Mouse (Mus musculus) brain, adult 2 months (tissue): ENCODE measurements around the gene Amer2.

Experiments
- DNase-seq: peaks from one replicate; pipeline ENCODE4 v3.0.0; 2011; ENCODE audit warnings: low read depth, low spot score

Gene Amer2

DNA sequence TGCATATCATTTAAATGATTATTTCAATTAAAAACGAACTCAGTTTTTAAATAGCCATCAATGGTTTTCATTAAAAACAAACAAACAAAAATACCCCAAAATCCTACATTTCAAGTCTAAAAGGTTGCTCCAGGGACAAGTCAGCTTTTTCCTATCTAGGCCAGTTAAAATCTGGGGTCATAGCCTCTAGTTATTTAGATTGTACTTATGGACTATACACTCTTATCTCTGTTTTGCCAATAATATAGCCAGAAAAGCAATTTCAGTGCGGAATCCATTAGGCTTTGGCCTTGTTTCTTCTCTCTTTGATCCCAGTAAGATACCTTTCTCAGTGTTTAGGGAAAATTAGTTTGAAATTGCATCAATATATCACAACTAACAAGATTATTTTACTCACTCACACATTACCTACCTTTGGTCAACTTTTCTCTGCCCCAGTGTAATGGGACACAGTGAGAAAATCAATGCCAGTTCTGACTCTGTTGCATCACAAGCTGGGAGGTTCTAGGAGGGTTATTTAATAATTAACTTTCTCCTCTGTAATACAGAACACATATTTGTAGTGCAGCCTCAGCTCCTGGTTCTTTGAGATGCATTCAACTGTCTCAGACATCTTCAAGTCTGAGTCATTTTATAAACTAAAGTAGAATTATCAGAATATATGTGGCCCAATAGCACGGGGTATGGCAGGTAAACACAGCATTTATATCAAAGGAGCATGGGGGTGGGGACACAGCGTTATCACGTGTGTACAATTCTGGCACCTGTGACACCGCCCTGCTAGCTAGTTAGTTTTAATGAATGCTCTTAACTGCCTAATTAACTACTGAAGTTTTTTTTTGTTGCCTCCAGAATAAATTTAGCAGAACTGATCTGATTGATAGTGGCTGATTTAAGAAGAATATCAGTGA is 13.8 kb downstream of the Amer2 start:
- DNase-seq: no peak

- no peak for DNase-seq
Observed at GRCm38 (mm10) chr14:60388332-60388731, 15.3 kb downstream of the Amer2 start.

DNA sequence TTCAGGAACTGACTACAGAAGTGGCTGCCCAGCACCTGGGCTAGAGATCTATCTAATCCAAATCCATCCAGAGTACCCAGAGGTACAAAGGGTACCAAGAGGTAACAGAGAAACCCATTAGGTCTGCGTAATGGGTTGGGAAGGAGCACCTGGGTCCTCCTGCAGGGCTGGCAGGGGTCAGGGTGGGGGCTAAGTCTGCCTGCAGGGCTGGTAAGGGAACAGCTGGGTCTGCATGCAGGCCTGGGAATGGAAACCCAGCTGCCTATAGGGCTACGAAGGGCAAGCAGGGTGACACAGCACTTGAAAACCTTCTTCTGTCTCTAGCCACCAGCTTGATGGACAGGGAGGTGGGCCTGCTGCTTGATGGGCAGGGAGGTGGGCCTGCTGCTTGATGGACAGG is 19.1 kb downstream of the Amer2 start:
- DNase-seq: no peak

DNA sequence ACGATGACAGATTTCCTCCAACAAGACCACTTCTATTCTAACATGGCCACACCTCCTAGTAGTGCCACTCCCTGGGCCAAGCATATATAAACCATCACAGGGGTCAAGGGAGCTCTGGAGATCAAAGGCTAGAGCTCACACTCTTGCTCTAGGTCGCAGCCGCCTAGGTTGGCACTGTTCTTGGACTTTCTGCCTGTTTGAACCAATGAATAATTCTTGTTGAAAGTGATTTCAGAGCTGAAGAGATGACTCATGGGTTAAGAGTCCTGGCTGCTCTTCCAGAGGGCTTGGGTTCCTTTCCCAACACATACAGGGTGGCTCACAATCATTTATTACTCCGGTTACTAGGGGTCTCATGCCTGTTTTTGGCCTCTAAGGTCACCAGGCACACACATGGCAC is 24.3 kb downstream of the Amer2 start:
- DNase-seq: no peak

DNA sequence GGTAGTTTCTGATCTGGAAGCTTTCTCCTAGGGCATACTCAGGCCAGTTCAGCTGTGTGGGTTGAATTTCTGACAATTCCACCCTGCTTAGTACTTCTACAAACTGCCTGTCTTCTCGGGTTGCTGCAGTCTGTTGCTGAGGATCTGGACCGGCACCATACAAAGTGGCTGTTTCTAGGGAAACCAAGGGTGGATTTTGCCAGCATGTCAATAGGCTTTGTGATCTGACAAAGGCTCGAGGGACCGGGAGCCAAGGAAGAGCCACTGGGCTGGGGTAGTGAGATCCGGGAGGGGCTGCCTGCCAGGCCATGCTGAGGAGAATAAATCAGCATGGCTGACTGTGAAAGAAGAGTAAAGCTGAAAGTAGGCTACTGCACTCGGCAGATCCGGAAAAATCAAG is 25.8 kb downstream of the Amer2 start:
- DNase-seq: peak; percentile 65

GRCm38 (mm10) chr14:60403228-60403627 is 30.2 kb downstream of the Amer2 start:
- DNase-seq: peak; percentile 70

- no peak for DNase-seq
Observed at GRCm38 (mm10) chr14:60405829-60406228, 32.8 kb downstream of the Amer2 start.

DNA sequence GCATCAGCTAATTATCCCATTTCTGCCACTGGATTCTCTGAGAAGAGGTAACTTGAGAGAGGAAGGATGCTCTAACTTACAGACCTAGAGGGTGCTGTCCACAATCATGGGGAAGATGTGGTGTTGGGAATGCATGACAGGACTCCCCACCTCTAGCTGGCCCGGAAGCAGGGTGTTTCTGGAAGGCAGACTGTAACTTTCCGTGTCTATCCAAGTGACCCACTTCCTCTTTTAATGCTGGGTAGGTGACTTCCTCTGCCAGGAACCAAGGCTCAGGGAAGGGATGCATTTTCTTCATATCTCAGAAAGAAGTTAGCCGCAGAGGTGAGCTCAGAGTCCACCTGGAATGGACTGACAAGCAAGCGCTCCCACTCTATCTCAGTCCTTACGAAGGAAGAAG is 33.5 kb downstream of the Amer2 start:
- DNase-seq: no peak

DNA sequence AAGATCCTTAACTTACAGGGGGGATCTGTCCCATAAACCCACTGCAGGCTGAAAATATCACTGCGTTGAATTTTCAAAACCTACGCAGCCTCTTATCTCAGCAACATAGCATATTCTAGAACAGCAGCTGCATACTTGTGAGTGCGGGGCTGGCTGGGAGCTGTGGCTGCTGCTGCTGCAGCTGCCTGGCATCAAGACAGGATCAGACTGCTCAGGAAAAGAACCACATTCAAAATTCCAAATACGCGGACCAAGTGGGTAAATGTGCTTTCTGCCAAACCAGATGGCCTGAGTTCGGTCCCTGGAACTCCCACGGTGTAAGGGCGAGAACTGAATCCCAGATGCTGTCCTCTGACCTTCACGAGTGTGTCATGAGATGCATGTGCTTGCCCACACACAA is 34.3 kb downstream of the Amer2 start:
- DNase-seq: peak; percentile 65

DNA sequence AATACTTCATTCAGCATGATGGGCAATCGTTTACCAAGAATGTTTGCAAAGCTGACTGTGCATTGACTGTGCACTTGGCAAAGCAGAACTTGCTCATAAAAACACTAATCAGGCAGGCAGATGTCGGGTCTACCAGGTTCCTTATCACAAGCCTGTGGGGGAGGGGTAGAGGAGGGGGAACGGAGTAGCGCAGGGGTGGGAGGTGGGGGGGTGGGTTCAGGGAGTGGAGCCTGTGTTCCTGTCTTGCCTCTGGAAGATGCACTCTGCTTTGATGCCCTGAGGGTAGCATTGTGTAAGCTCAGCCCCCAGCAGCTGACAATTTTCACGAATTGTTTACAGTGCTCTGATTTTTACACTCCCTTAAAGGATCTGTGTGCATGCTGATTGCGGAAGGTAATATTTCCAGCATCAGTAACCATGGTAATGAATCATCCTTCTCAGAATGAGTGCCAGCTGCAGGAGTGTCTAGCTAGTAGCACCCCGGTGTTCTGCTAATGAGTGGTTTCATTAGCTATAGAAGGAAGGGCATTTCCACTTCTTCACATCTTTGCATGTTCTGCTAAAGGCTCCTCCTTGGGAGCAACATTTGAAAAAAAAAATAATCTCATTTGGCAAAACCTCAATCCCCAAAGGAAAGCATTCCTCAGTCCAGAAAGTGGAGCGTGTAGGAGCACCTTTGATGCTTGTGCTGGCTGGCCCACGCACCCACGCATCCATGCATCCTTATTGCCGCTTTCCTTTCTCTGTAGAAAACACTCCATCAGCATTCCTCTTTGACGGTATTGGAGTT is 36.8 kb downstream of the Amer2 start:
- DNase-seq: peak; percentile 93

- peak; percentile 89 for DNase-seq
Observed at GRCm38 (mm10) chr14:60411229-60411628, 38.2 kb downstream of the Amer2 start.

DNA sequence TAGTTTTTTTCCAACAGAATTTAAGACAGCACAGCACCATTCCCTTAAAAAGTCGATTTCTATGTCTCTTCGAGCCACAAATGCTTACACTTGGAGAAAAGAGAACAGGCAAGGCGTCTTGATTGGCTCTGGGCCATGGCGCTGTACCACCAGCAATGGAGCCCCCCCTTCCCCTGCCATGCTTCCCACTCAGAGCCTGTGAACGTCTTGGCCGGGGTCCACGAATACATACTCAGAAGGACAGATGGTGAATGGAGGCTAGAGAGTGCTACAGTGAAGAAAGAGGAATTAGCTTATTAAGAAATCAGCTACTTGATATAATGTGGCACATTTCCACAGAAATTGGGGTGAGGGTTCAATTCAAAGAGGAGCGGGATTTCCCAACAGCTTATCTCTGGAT is 41.6 kb downstream of the Amer2 start:
- DNase-seq: peak; percentile 93

GRCm38 (mm10) chr14:60417924-60418323 is 44.9 kb downstream of the Amer2 start:
- DNase-seq: peak; percentile 64

DNA sequence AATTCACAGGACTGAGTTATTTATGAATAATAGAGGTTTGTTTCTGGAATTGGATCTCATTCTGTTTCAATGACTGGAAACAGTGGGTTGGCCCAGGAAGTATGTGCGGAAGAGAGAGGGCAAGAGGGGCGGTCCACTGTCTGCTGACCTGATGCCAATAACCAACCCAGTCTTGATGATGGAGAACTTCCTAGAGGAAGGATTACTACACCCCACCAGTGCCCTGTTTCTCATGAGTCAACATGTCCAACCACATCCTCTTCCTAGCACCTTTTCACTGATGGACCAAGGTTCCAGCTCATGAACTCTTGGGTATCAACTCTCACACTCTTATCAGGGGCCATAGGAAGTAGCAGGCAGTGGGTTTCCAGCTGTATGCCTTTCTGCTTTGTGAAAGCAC is 49.9 kb downstream of the Amer2 start:
- DNase-seq: no peak

DNA sequence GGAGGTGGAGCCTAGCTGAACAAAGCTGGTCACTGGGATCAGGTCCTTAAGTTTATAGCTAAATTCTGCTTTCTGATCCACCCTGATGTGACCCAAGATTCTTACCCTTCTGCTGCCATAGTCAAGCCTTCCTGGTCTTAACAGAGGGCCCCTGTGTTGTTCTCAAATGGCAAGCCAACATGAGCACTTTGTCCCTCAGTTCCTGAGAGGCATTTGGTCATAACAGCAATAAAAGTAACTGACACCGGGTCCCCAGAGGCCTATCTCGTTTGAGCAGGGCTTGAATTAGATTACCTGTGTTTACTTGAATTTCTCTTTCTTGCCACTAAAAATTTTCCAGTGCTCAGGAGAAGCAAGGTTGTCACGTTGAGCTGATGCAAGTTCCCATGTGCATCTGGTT is 51.1 kb downstream of the Amer2 start:
- DNase-seq: no peak

DNA sequence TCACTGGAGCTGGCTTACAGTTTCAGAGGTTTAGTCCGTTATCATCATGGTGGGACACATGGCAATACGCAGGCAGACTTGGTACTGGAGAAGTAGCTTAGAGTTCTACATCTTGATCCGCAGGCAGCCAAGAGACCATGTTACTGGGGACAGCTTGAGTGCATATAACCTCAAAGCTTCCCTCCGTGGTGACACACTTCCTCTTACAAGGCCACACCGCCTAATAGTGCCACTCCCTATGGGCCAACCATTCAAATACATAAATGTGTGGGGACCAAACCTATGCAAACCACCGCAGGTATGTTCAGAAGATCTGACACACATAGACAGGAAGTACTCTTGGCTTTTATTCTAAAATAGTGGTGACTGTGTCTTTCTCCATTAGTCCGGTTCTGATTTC is 52.5 kb downstream of the Amer2 start:
- DNase-seq: no peak

DNA sequence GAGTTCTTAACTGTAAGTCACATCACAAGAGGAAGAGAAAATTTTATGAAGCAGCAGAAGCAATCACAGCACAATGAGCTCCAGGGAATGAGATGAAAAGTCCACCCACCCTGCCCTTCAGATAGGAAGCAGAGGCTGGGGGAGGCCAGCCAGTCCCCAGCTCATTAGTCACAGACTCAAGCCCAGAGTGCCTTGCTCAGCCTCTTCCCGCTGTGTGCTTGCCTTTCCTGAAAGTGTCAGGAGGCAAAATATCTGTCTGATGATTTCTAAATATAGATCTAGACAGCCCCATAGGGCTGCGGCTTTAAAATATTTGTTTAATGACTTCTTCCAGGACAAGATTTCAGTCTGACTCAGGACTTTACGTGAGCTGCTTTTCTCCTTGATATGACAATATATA is 54.8 kb downstream of the Amer2 start:
- DNase-seq: peak; percentile 61

DNA sequence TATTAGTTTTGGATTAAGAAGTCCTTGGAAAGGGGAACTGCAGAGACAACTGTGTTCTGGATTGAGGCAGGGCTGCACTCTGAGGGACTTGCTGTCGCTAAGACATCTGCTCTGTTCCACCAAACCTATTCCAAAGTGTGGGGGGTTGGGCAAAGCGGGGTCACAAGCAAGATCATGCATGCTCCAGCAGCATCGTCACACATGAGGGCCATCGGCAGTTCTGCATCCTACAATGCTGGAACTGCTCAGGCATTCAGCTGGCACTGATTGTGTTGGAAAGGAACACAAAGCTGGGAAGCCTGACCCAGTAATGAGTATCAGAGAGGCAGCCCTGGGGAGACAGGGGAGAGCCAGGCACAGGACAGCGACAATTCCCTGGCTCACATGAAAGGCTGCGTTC is 56.5 kb downstream of the Amer2 start:
- peak; percentile 46 for DNase-seq

DNA sequence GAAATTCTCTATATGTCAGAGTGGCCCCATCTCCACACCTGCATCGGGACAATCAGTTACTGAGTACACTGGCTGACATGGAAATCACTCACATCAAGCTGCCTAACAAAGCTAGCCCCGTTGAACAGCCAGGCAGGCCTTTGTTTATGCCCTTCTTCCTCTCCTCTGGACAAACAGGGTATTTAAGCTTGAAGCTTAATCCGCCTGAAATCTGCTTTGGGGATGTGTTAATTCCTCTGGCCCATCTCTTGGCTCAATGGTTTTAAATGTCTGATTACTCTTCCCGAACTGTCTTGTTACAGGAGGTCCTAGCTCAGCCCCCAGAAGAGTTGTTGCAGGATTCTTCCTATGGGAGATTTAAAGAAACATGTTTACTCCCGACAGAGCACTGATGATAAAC is 58.5 kb downstream of the Amer2 start:
- DNase-seq: no peak

DNA sequence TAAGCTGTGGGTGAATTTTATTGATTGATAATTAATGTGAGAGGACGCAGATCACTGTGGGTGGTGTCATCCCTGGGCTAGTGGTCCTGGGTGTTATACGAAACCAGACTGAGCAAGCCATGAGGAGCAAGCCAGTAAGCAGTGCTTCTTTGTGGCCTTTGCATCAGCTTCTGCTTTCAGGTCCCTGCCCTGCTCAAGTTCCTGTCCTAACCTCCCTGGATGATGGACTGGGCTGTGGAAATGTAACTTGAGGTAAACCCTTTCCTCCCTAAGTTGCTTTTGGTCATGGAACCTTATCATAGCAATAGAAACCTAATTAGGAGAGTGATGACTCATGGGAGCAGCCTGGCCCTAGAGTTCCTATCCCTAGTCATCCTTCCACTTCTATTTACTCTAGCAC is 59.1 kb downstream of the Amer2 start:
- DNase-seq: no peak

DNA sequence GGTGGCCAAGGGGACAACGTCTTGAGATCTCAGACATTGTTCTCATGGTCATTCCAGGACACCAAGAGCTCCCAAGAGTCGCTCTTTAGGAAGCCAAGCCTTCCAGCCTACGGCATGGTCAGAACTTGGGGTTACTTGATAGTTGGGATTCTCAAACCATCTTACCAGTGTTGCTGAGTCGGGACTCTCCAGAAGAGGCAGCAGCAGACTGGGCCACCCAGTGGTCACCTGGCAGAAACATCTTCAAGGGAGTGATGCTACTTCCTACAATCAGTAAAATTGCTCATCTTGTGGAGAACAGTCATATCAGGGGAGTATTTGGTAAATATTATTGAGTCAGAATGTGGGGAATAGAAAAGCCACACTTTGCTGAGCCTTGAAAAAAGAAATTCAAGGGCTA is 62.5 kb downstream of the Amer2 start:
- peak; percentile 79 for DNase-seq

- DNase-seq: no peak
Observed at GRCm38 (mm10) chr14:60436364-60436763, 63.3 kb downstream of the Amer2 start.
